Mouse (Mus musculus) kidney, adult 9 months (tissue): ENCODE data around the gene Arap1.
A peak's percentile ranks its signal among the peaks of the same experiment; 100 is the strongest.

Source experiments
- DNase-seq: peaks from one replicate; pipeline ENCODE4 v3.0.0; 2022

The Arap1 gene

GRCm38 (mm10) chr7:101327786-101328185, 20.1 kb upstream of the Arap1 start:
- DNase-seq: no peak

GRCm38 (mm10) chr7:101328621-101329158, 19.2 kb upstream of the Arap1 start:
- no peak for DNase-seq

DNA sequence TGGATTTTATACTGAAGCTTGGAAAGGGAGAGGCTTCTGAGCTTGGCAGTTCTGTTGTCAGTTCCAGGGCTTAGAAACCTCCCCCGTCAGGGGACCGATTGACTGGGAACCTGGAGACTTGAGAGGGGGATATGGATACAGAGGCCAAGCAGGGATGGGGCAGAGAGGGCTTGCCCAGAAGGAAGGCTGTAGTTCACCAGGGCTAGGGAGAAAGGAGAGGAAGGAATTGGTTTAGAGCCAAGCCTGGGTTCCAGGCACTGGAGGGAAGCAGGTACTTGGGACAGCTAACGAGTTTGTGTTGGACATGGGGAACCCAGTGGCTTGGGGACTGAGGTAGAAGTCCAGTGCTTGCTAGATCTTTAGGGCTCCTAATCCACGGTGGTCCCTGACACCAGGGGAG, 18.3 kb upstream of the Arap1 start:
- DNase-seq: no peak

DNA sequence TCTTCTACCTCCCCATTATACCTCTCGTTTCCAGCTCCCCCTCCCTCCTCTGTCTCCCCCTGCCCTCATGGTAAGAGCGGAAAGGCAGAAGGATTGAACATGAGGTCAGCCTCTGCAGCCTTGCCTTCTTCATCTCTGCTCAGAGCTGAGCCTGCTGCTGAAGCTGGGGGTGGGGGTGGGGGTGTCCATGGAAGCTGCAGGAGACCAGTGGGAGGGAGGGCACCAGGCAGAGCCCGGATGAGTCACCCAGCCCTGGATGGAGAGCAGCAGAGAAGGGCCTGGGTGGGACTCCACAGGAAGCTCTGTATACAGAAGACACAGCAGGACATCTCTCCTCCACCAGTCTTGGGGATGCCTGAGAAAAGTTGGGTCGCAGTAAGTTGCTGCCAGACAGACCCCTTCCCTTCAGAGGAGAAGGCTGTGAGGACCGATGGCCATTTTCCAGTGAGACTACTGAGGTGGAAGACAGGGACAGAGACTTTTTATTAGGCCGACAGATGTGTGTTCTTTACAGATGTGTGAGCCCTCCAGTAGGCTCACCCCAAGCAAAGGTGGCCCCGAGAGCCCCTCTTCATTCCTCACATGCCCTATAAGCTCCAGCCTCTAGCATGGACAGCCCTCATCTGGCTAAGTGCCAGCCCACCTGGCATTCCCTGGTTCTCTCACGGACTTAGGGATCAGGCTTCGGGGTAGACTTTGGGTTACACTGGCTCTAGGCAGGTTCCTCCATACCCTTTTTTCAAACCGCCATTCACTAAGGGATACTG, 17.6 kb upstream of the Arap1 start:
- DNase-seq: no peak

GRCm38 (mm10) chr7:101330841-101331173, 17.1 kb upstream of the Arap1 start:
- no peak for DNase-seq

GRCm38 (mm10) chr7:101332045-101332831, 15.6 kb upstream of the Arap1 start:
- DNase-seq: no peak

DNA sequence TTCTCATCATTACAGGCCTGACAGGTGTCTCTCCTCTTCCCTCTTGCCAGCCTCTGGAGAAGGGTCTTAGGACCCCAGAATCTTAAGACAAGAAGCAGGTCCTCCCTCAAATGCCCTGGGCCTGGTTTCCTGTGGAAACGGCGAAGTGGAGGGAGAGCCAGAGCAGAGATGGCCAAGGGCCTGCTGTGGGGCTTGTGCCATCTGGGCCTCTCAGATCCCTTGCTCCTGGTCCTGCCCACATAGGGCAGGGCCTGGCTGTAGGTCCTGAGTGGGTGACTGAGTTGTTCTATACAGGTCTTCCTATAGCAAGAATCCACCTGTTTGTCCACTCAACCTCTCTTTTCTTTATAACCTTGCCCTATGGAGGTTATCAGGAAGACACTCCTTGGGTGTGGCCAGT, 12.6 kb upstream of the Arap1 start:
- DNase-seq: no peak

DNA sequence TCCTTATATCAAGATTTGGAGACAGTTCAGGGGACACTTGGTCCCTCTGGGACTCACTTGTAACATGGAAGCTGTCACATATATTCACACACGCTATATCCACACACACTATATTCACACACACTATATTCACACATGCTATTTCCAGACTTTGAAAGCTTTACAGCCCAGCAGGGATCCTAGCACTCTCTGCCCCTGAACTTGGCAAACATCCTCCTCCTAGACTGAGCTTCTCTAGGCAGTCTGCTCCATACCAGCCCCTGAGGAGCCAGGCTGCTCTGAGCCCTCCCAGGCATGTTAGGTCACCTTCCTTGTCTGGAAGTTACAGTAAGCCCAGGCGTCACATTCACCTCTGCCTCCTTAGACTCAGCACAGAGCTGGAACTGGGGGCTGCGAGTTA, 11.2 kb upstream of the Arap1 start:
- no peak for DNase-seq

DNA sequence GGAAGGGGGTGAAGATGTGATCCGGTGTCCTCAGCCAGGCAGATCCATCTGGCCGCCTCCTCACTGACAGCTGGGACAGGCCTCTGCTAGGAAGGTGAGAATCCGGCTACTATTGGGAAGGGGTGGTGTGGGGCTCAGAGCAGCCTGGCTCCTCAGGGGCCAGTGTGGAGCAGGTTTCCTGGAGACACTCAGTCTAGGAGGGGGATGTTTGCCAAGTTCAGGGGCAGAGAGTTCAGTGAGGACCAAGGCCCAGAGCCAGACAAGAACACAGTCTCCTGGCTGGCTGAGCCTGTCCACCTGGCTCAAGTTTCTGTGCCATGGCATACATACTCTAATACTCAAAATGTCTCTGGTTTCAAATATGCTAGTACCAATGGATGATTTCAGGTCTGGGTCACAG, 10.5 kb upstream of the Arap1 start:
- no peak for DNase-seq

- DNase-seq: no peak
Measured at GRCm38 (mm10) chr7:101341405-101341804, 6.5 kb upstream of the Arap1 start.

DNA sequence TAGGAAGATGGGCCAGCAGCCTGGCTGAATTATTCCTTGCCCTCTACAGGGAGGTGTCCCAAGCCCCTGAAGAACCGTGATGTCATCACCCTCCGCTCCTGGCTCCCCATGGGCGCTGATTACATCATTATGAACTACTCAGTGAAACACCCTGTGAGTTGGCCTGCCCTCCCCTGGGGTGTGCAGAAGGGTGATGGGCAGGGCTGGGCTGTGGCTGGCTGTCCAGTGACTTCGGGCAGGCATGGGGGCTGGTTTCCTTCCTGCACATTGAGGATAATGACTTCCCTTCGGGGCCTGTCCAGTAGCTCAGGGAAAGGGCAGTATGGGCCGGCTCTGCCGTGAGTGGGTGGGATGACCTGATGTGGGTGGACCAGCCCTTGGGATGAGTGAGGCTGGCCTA, 4.7 kb upstream of the Arap1 start:
- DNase-seq: no peak

GRCm38 (mm10) chr7:101344892-101345291, 3.0 kb upstream of the Arap1 start:
- DNase-seq: no peak

DNA sequence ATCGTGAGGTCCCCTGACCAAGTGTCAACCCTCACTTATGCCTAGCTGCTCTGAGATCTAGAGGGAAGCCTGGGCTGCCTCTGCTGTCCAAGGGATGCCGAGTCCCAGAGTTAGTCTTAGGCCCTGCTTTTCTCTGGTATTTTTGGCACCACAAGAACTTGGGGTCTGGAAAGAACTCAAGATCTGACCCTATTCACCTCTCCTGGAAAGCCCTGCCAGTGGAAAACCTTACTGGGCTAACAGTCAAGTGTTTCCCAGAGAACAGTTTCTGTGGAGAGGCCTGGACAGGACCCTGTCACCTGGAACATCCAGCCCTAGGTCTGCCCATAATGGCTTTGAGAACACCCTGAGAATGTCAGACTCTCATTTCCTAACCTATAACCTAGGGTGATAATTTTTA, 876 bp upstream of the Arap1 start:
- DNase-seq: no peak

DNA sequence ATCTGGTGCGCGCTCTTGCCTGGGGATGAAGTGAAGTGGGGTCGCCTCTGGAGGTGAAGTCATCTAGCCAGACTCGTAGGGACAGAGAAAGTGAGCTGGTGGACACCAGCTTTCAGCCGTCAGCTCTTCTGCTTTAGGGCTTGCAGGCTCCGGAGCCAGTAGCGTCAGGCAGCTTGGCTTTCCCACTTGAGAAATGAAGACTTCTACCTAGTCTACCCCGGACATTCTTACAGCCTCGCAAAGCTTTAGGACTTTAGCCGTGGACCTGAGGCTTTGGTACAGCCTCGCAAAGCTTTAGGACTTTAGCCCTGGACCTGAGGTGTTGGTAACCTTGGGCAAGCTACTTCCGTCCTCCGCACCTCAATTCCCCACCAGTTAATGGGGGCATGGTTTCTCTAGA, 445 bp downstream of the Arap1 start:
- DNase-seq: peak; percentile 65

DNA sequence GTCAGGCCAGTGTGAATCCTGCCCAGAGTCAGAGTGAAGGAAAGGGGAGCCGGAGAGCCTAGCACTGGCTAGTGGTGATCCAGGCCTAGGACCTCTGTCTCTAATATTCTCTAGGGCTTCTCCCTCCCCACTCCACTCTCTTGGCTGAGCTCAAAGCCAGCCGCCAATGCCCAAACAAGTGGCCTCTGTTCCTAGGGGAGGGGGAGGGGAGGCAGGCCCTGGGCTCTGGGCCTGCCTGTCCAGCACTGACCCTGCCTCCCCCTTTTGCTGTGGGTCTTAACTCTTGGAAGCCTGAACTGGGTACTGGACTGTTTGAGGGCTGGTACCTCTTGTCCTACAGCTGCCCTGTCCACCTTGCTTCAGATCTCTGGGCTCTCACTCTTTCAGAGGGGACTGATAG, 2.0 kb downstream of the Arap1 start:
- no peak for DNase-seq

GRCm38 (mm10) chr7:101352404-101352803, 4.5 kb downstream of the Arap1 start:
- no peak for DNase-seq

GRCm38 (mm10) chr7:101354423-101354822, 6.6 kb downstream of the Arap1 start:
- DNase-seq: peak; percentile 52

DNA sequence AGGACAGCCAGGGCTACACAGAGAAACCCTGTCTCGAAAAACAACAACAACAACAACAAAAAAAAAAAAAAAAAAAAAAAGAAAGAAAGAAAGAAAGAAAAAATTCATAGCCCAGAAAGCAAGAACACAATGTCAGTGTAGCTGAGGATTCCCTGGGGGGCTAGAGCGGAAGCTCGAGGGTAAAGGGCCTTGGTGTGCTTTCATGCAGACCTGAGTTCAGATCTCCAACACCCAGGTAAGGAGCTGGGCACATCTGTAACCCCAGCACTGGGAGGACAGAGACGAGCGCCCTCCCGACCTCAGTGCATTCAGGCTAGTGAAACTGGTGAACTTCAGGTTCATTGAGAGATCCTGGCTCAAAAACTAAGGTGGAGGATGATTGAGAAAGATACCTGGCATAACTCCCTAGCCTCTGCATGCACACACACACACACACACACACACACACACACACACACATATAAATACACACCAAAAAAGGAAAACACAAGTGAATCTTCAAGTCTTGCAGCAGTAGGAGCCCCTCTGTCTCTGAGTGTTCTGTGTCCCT, 7.8 kb downstream of the Arap1 start:
- DNase-seq: no peak

- no peak for DNase-seq
Measured at GRCm38 (mm10) chr7:101356868-101357267, 9.0 kb downstream of the Arap1 start.

GRCm38 (mm10) chr7:101360406-101360805, 12.5 kb downstream of the Arap1 start:
- peak; percentile 57 for DNase-seq

GRCm38 (mm10) chr7:101361021-101361420, 13.2 kb downstream of the Arap1 start:
- no peak for DNase-seq

DNA sequence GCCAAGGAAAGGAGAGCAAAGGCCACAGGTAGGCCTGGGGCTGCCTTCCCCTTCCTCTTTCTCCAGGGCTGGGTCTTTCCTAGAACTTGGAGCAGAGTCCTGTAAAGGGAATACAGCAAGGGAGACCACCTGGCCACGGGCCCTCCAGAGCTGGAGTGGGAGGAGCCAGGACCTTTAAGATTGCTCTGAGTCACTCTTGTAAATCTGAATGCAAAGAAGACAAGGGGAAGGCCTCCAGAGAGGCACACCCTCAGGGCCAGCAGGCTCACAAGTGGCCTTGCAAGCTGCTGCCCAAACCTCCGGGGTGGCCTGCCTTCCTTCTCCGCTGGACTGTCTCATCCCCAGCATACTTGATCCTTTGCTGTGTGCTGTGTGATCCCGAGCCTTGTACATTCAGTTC, 13.9 kb downstream of the Arap1 start:
- no peak for DNase-seq

- DNase-seq: no peak
Measured at GRCm38 (mm10) chr7:101362791-101363191, 14.9 kb downstream of the Arap1 start.

DNA sequence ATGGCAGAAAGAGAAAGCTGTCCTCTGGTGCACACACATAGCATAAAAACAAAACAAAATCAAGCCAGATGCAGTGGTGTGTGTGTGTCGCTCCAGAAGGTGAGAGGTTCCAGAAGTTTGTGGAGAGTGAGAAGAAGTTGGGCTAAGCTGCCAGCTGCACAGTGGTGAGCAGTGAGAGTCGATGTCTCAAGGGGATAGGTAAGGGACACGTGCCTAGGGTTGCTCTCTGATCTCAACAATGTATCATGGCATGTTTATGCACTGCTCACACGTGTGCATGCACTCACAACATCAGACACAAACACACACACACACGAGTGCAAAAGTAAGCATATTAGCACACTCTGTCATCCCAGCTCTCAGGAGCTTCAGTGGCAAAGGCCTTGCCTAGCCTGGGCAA, 16.0 kb downstream of the Arap1 start:
- DNase-seq: no peak
